Mouse (Mus musculus) kidney, postnatal 4 days (tissue): Measurements from ENCODE around the gene Fam227a.

Experiments
- DNase-seq, 2 experiments: peaks; one replicate each; pipeline ENCODE4 v3.0.0; 2021; ENCODE audit warnings: mixed read lengths in 2 of 2

Fam227a gene

DNA sequence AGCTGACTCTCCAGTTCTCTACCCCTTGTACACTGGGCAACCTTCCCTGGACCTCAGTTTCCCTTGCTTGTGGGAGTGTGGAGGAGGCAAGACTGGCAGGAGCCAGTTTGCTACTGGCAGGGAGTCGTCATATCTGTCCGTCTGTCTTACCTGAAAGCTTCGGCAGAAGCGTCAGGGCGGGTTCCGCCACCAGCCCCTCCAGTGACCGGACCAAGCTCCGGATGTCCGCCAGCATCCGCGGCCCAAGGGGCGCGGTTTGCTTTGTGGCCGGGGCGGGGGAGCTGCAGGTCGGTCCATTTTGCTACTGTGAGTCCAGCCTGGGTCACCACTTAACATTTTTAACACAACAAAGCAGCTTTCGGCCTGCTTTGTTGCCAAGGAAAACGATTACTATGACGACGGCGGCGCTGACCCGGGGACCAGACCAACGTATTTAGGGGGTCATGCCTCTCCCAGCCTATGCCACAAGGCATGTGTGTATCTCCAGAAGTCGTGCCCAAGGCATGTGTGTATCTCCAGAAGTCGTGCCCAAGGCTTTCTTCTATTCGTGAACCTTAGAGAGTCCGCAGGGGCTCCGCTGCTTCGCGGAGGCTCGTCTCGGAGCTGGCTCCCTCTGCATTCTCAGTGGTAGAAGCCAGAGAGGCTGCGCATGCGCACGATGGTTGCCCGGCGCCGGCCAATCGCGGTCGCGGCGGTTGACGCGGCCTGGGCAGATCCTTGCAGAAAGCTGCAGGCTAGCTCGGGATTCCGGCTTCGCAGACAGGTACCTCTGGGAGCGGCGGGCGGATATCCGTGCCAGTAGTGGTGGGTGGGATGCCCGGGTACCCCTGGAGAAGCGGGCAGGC lies at the start of gene Fam227a, which contains the start of gene Cby1:
Gene Fam227a (minus strand): TSS at position 426 of the 845 bp plus-strand sequence.
Gene Cby1 (plus strand): TSS at position 669 of the 845 bp plus-strand sequence.
- DNase-seq, result peak; percentile 97 to 98

- no peak for DNase-seq
Measured at GRCm38 (mm10) chr15:79708229-79708822, 49.6 kb upstream of the Fam227a start.

DNA sequence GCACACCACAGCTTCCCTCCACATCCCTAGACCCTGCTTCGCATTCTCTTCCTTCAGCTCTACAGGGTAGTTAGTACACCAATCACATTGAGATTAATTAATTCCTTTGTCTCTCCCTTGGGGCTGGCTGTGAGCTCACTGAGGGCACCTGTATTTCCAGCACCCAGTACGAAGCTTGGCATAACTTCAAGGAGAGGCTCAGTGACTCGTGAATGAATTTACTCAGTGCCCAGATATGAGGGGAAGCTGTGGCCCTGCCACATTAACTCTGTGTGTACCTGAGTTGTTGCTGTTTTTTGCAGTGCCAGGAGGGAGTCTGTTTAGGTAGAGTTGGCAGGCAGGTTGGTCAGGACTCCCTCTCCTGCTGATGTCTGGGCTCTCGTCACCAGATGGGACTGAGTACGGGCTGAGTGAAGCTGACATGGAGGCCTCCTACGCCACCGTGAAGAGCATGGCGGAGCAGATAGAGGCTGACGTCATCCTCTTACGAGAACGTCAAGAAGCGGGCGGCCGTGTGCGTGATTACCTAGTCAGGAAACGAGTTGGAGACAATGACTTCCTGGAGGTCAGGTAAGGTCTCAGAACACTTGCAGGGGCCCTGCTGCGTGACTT lies 48.0 kb upstream of the Fam227a start:
- no peak for DNase-seq

- DNase-seq, result no peak
Measured at GRCm38 (mm10) chr15:79697558-79698187, 38.9 kb upstream of the Fam227a start.

- DNase-seq, result peak in 1 of 2 experiments; percentile 23
Measured at GRCm38 (mm10) chr15:79697011-79697410, 38.3 kb upstream of the Fam227a start.

DNA sequence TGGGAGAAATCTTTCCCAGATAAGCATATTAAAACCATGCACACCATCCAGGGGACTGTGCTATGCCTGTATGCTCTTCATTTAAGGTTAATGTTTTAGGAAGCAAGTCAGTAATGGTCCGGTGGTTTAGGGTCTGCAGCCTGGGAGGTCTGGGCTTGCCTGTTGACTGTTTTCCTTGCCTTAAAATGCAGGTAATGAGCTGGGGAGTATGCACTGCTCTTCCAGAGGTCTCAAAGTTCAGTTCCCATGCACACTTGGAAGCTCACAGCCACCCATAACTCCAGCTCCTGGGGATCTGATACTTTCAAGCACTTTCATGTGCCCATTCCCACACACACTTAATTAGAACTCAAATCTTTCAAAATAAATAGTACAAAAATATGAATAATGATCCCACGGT lies 37.8 kb upstream of the Fam227a start:
- DNase-seq, result no peak

DNA sequence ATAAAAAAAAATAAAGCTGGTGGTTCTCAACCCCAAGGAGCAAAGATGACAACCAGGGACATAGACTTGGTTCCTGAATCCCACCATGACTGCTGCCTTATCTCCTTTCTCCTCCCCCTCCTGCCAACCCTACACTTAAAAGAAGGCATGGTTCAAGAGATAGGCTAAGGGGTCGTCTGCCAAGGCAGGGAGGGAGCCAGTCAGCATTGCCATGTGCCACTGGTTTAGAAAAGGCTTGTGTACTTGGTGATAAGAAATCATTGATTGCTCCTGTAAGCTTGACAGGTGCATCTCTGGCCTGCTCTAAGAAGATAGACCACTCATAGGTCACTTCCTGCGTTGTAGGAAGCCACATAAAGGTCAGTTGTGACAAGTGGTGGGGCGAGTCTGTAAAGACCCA lies 36.8 kb upstream of the Fam227a start:
- no peak for DNase-seq

- DNase-seq, result no peak
Measured at GRCm38 (mm10) chr15:79694512-79694911, 35.8 kb upstream of the Fam227a start.

DNA sequence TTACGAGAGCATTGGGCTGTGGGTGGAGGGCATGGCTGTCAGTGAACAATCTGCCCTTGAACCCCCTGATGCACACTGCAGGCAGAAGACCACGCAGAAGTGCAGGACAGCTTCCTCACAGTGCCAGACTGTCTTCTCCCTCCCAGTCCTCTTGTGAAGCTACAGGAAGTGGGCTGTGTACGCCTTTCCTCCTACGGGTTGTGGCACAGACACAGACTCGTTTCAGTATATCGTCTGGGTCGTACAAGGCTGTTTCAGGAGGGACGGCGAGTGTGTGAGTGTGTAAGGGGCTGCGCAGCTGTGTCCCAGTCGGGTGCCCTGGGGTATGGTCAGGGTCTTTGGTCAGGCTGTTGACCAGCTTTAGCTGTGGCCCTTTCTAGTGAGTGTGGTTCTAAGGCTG lies 35.0 kb upstream of the Fam227a start:
- DNase-seq, result no peak

- no peak for DNase-seq
Measured at GRCm38 (mm10) chr15:79692334-79692733, 33.6 kb upstream of the Fam227a start.

GRCm38 (mm10) chr15:79691023-79691508 lies 32.3 kb upstream of the Fam227a start:
- DNase-seq, result no peak

DNA sequence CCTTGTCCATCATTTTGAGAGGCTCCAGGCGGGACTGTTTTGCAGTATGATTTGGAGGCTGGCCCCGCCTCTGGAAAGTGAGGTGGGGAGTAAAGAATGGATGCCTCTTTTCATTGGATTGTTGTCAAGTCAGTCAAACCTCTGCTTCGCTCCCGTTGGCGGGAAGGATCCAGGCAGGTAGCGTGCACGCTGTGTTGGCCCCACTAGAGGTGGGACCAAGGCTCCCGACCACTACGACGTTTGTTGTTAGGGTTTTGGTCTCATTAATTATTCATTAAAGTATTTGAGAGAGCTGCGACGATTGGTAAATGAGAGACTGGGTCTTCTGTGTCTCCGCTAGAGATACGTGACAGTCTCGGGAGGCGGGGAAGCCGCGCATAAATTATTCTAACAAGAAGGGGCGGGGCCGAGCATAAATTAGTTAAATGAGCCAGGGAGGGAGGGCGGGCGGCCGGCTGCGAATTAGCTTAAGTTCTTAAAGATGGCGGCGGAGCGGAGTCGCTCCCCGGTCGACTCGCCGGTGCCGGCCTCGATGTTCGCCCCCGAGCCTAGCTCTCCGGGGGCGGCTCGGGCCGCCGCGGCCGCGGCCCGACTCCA lies 31.8 kb upstream of the Fam227a start, which contains the start of gene Gtpbp1:
Gene Gtpbp1 (plus strand): TSS at position 420 of the 597 bp plus-strand sequence.
- DNase-seq, result peak; percentile 96 to 97

- no peak for DNase-seq
Measured at GRCm38 (mm10) chr15:79689662-79690425, 31.1 kb upstream of the Fam227a start.

GRCm38 (mm10) chr15:79688268-79688956 lies 29.7 kb upstream of the Fam227a start:
- DNase-seq, result no peak

- peak; percentile 96 to 97 for DNase-seq
Measured at GRCm38 (mm10) chr15:79687646-79688267, 29.0 kb upstream of the Fam227a start, which contains the start of gene Josd1. Josd1 (minus strand) TSS chr15:79687919.

GRCm38 (mm10) chr15:79687175-79687574 lies 28.4 kb upstream of the Fam227a start:
- no peak for DNase-seq

- no peak for DNase-seq
Measured at GRCm38 (mm10) chr15:79686046-79686869, 27.5 kb upstream of the Fam227a start.

GRCm38 (mm10) chr15:79685141-79685641 lies 26.4 kb upstream of the Fam227a start:
- peak in 1 of 2 experiments; percentile 51 for DNase-seq

DNA sequence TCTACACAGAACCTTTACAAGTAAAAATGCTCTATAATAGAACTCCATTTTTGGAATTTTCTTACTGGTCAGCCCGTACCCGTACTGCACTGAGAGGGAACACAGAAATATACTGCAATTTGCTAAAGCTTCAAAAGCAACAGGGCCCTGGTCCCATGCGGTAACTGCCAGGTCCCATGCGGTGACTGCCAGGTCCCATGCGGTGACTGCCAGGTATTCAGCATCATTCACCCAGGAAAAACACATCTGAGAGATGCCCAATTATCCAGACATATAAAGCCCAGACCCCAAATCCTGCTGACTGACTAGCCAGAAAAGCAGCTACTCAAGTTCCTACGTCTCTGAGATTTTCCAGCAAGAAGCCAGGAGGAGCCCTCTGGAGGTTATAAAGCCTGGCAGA lies 25.9 kb upstream of the Fam227a start:
- DNase-seq, result no peak
